ENCODE assay signal across 8 mouse cellular contexts in genomic region chr11:117114231-117114591, GRCm38 (mm10). TPM values are rescaled to one million over a fixed set of nuclear protein-coding genes. Genes with fewer than 3 reads are reported as not detected.
A peak's percentile ranks its signal among the peaks of the same experiment; 100 is the strongest.
DNase-seq lines count a peak whose midpoint lies in the region; ATAC-seq and TF ChIP-seq lines count a peak whose summit lies in the region.

No protein-coding gene starts in this region.

- TF ChIP-seq RAD21 in MEL (IDR thresholded peaks at IDR 0.05; ENCODE audit: low read depth, low read length) = no peak

- H3K79me2 ChIP-seq in MEL (ENCODE audit: control insufficient read depth, insufficient read depth, low read length, poor library complexity) = peaks cover 18% of the 10 kb centered on the region

- WGBS in heart, embryonic 16.5 days = 40% methylated on average over 13 of the region's 13 CpGs
- 56% methylated on average over 13 of the region's 13 CpGs for WGBS in hindbrain, embryonic 13.5 days
- WGBS in midbrain, embryonic 12.5 days = 58% methylated on average over 13 of the region's 13 CpGs

- peak overlapping the region; percentile 75 for H3K9ac ChIP-seq in heart, embryonic 16.5 days (ENCODE audit: low read length)
- H3K9ac ChIP-seq in MEL (ENCODE audit: control insufficient read depth, low read depth, low read length, poor library complexity, severe bottlenecking) = peak overlapping the region; percentile 70
- H3K9ac ChIP-seq in hindbrain, embryonic 13.5 days = peak overlapping the region; percentile 77
- H3K9ac ChIP-seq in midbrain, embryonic 12.5 days (replicated peaks) = peak overlapping the region; percentile 76

- H3K27me3 ChIP-seq in heart, embryonic 16.5 days (ENCODE audit: control insufficient read depth, insufficient read depth, low read length) = no peaks in the 10 kb centered on the region
- no peaks in the 10 kb centered on the region for H3K27me3 ChIP-seq in MEL (ENCODE audit: control insufficient read depth in 1 of 2, insufficient read depth in 2 of 2, low read length in 2 of 2)
- H3K27me3 ChIP-seq in hindbrain, embryonic 13.5 days = no peaks in the 10 kb centered on the region
- H3K27me3 ChIP-seq in midbrain, embryonic 12.5 days = no peaks in the 10 kb centered on the region

- H3K4me2 ChIP-seq in heart, embryonic 16.5 days (ENCODE audit: low read depth, low read length) = peak overlapping the region; percentile 64
- H3K4me2 ChIP-seq in hindbrain, embryonic 13.5 days = peak overlapping the region; percentile 65
- H3K4me2 ChIP-seq in midbrain, embryonic 12.5 days (replicated peaks) = peak overlapping the region; percentile 81

- no peak for DNase-seq in heart, adult 11 months
- DNase-seq in MEL (ENCODE audit: low read depth, low spot score) = no peak
- DNase-seq in embryo, embryonic 10.5 days (ENCODE audit: low spot score) = no peak
- no peak for DNase-seq in right cerebral cortex, adult 2 months (ENCODE audit: low spot score in 2 of 2)
- DNase-seq in layer of hippocampus, postnatal 36 days = no peak

- TF ChIP-seq EP300 in MEL (IDR thresholded peaks at IDR 0.05; ENCODE audit: low read depth in 1 of 2, low read length in 2 of 2) = no peak

- H3K36me3 ChIP-seq in heart, embryonic 16.5 days (ENCODE audit: control insufficient read depth, insufficient read depth) = peaks cover 10% of the 10 kb centered on the region
- H3K36me3 ChIP-seq in MEL (ENCODE audit: control insufficient read depth in 1 of 2, insufficient read depth in 2 of 2, low read length in 2 of 2) = peaks cover 0 to 49% of the 10 kb centered on the region in 2 experiments; a peak in 3 of 4 replicates
- peaks cover 13% of the 10 kb centered on the region for H3K36me3 ChIP-seq in hindbrain, embryonic 13.5 days
- H3K36me3 ChIP-seq in midbrain, embryonic 12.5 days = peaks cover 6% of the 10 kb centered on the region; the same call in 1 of the 2 replicates

- peak overlapping the region; percentile 79 for H3K4me3 ChIP-seq in heart, embryonic 16.5 days (ENCODE audit: low read length)
- peak overlapping the region; percentile 51 to 58 for H3K4me3 ChIP-seq in MEL (ENCODE audit: control insufficient read depth in 1 of 2, insufficient read depth in 1 of 2, low read depth in 2 of 2, low read length in 2 of 2)
- peak overlapping the region; percentile 86 for H3K4me3 ChIP-seq in hindbrain, embryonic 13.5 days
- peak overlapping the region; percentile 78 for H3K4me3 ChIP-seq in midbrain, embryonic 12.5 days

- no peak; a peak in 1 of 4 replicates for TF ChIP-seq POLR2A in MEL (IDR thresholded peaks at IDR 0.05; ENCODE audit: control insufficient read depth in 1 of 2, insufficient read depth in 1 of 2, low read depth in 1 of 2, low read length in 2 of 2, poor library complexity in 1 of 2)

- ATAC-seq in heart, embryonic 16.5 days (replicated peaks; ENCODE audit: extremely low read depth, insufficient read depth, low FRiP score) = no peak
- ATAC-seq in hindbrain, embryonic 13.5 days (ENCODE audit: low FRiP score) = peak; percentile 8; the same call in 1 of the 2 replicates
- no peak for ATAC-seq in midbrain, embryonic 12.5 days (ENCODE audit: low FRiP score, low read depth)

- H3K27ac ChIP-seq in heart, embryonic 16.5 days (ENCODE audit: low read length) = peak overlapping the region; percentile 97
- H3K27ac ChIP-seq in MEL (ENCODE audit: control insufficient read depth, low read depth, low read length) = peak overlapping the region; percentile 95
- H3K27ac ChIP-seq in hindbrain, embryonic 13.5 days = peak overlapping the region; percentile 99
- H3K27ac ChIP-seq in midbrain, embryonic 12.5 days (replicated peaks) = peak overlapping the region; percentile 99

- H3K4me1 ChIP-seq in heart, embryonic 16.5 days (ENCODE audit: control insufficient read depth, insufficient read depth, low read length) = peaks cover 43% of the 10 kb centered on the region
- H3K4me1 ChIP-seq in MEL (ENCODE audit: control insufficient read depth in 1 of 2, insufficient read depth in 2 of 2, low read length in 2 of 2) = peaks cover 23 to 45% of the 10 kb centered on the region in 2 experiments
- peaks cover 41% of the 10 kb centered on the region for H3K4me1 ChIP-seq in hindbrain, embryonic 13.5 days (replicated peaks)
- H3K4me1 ChIP-seq in midbrain, embryonic 12.5 days = peaks cover 40% of the 10 kb centered on the region

- no peak for TF ChIP-seq CTCF in MEL (IDR thresholded peaks at IDR 0.05 in 2 of 3, conservative IDR thresholded peaks at IDR 0.05 in 1 of 3; ENCODE audit: control insufficient read depth in 1 of 3, insufficient read depth in 1 of 3, low read depth in 2 of 3, low read length in 3 of 3, poor library complexity in 1 of 3, severe bottlenecking in 1 of 3)

- 0 out of 2 replicates have a peak, but pooled peaks cover 2% of the 10 kb centered on the region for H3K9me3 ChIP-seq in heart, embryonic 16.5 days (replicated peaks; ENCODE audit: control insufficient read depth, low read length)
- no peaks in the 10 kb centered on the region for H3K9me3 ChIP-seq in MEL (replicated peaks; ENCODE audit: insufficient read depth, low read length)
- H3K9me3 ChIP-seq in hindbrain, embryonic 13.5 days = no peaks in the 10 kb centered on the region
- no peaks in the 10 kb centered on the region for H3K9me3 ChIP-seq in midbrain, embryonic 12.5 days

TF ChIP-seq in MEL, 35 proteins besides CTCF, POLR2A, EP300 and RAD21:
- TF ChIP-seq RCOR1 (IDR thresholded peaks at IDR 0.05; ENCODE audit: low read depth, low read length) = no peak
- no peak for TF ChIP-seq ELF1 (IDR thresholded peaks at IDR 0.05; ENCODE audit: low read depth, low read length)
- TF ChIP-seq TBP (IDR thresholded peaks at IDR 0.05; ENCODE audit: low read depth, low read length) = no peak
- no peak for TF ChIP-seq MYB (IDR thresholded peaks at IDR 0.05; ENCODE audit: low read depth, low read length)
- no peak for TF ChIP-seq ZC3H11A (IDR thresholded peaks at IDR 0.05; ENCODE audit: low read depth, low read length)
- no peak for TF ChIP-seq NRF1 (IDR thresholded peaks at IDR 0.05; ENCODE audit: insufficient read depth, low read depth, low read length, poor library complexity, severe bottlenecking)
- TF ChIP-seq POLR2AphosphoS5 (IDR thresholded peaks at IDR 0.05; ENCODE audit: borderline replicate concordance, low read depth, low read length) = no peak
- TF ChIP-seq GATA1 (IDR thresholded peaks at IDR 0.05; ENCODE audit: low read depth, low read length) = no peak
- TF ChIP-seq JUND (IDR thresholded peaks at IDR 0.05; ENCODE audit: low read depth, low read length) = no peak
- TF ChIP-seq MXI1 (IDR thresholded peaks at IDR 0.05; ENCODE audit: low read depth, low read length) = no peak
- no peak for TF ChIP-seq SIN3A (IDR thresholded peaks at IDR 0.05; ENCODE audit: low read length)
- TF ChIP-seq ZMIZ1 (IDR thresholded peaks at IDR 0.05; ENCODE audit: low read depth, low read length) = no peak
- TF ChIP-seq ZNF384 (IDR thresholded peaks at IDR 0.05; ENCODE audit: low read depth, low read length) = no peak
- no peak for TF ChIP-seq GABPA (IDR thresholded peaks at IDR 0.05; ENCODE audit: low read depth, low read length)
- TF ChIP-seq USF1 (IDR thresholded peaks at IDR 0.05; ENCODE audit: low read depth, low read length) = no peak
- no peak for TF ChIP-seq KAT2A (conservative IDR thresholded peaks at IDR 0.05; ENCODE audit: low read depth, low read length)
- TF ChIP-seq BHLHE40 (IDR thresholded peaks at IDR 0.05; ENCODE audit: borderline replicate concordance, low read depth, low read length) = no peak
- no peak for TF ChIP-seq TAL1 (IDR thresholded peaks at IDR 0.05; ENCODE audit: low read length)

RNA-seq across cellular contexts. Expression of gene Sec14l1, which starts 0.8 kb away (rescaled TPM):
- polyA plus RNA-seq in heart, embryonic 16.5 days (2015; fragmentation: Nextera tagmentation; extraction: Ambion mirVana) = 51.0 and 54.9 TPM in 2 replicates
- total RNA-seq in MEL (2012; rRNA removed) = 42.0 and 44.6 TPM in 2 replicates
- polyA plus RNA-seq in MEL (2012; ENCODE audit: insufficient read depth in 1 of 2, insufficient read length in 2 of 2, low read depth in 1 of 2, low replicate concordance in 2 of 2, missing spikeins in 1 of 2) = 10 to 100 TPM in 1 of 2 experiments, not detected in 1; 55.9 TPM
- polyA plus RNA-seq in hindbrain, embryonic 13.5 days (2015; fragmentation: Nextera tagmentation; extraction: Ambion mirVana) = 63.3 and 65.9 TPM in 2 replicates
- 63.7 and 68.9 TPM in 2 replicates for polyA plus RNA-seq in midbrain, embryonic 12.5 days (2016; fragmentation: Nextera tagmentation; extraction: Ambion mirVana)
- 100 to 1,000 TPM; 227 to 241 TPM for total RNA-seq in layer of hippocampus, postnatal 36 days (2021)
